Mouse (Mus musculus): ENCODE measurements at regions not wholly inside any gene's neighbourhood (a gene's known extent, or its start where the extent isn't known, plus 50 kb on each side); places are given as distances from the start of the nearest gene placed in this dataset.

GRCm38 (mm10) chr8:4411126-4411525 is 81.7 kb upstream of the Cers4 start:
- no peak for DNase-seq (ENCODE audit: low spot score in 2 of 2)

- DNase-seq (ENCODE audit: low spot score in 2 of 2), result no peak
Measured at GRCm38 (mm10) chr8:4411836-4412235, 81.0 kb upstream of the Cers4 start.

- no peak for DNase-seq (ENCODE audit: low spot score in 2 of 2)
Measured at GRCm38 (mm10) chr8:4413206-4413605, 79.6 kb upstream of the Cers4 start.

GRCm38 (mm10) chr8:4413764-4414163 is 79.1 kb upstream of the Cers4 start:
- no peak for DNase-seq (ENCODE audit: low spot score in 2 of 2)

- peak in 1 of 2 experiments; percentile 1 for DNase-seq (ENCODE audit: low spot score in 2 of 2)
Measured at GRCm38 (mm10) chr8:4417141-4417540, 75.7 kb upstream of the Cers4 start.

- DNase-seq (ENCODE audit: low spot score in 2 of 2), result no peak
Measured at GRCm38 (mm10) chr8:4433161-4433560, 59.7 kb upstream of the Cers4 start.

GRCm38 (mm10) chr8:4436546-4436945 is 56.3 kb upstream of the Cers4 start:
- DNase-seq (ENCODE audit: low spot score in 2 of 2), result no peak
